In the genomic region with DNA sequence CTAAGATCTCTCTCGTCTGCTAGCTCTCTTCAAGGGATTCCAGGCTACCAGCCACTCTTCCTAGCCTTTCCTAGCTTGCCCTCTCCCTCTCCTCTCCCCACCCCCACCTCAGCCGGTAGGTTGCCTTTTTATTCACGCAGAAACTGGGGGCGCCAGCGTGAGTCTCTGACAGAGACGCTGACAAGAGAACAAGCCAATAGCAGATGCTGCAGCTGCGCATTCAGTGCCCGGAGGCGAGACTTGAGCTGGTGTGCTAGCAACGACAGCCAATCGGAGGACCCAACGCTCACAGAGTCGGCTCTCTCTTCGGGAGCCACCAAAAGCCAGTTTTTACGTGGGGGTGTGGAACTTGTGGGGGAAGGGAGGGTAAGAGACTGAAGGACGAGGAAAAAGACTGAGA, we compare ENCODE assay signal across 8 mouse cellular contexts. TPM values are rescaled to one million over a fixed set of nuclear protein-coding genes. Genes with fewer than 3 reads are reported as not detected.
A peak's percentile ranks its signal among the peaks of the same experiment; 100 is the strongest.
DNase-seq lines count a peak whose midpoint lies in the region; ATAC-seq lines count a peak whose summit lies in the region.

No protein-coding gene starts in this region.

- DNase-seq in CD8-positive naive resting alpha-beta T cell, adult 2 months (ENCODE audit: low read depth in 2 of 2, low spot score in 2 of 2), result peak; percentile 56 to 57
- DNase-seq in c-Kit-positive CD71-negative TER-119-negative erythroid progenitor cells, embryonic 14.5 days (ENCODE audit: low read depth), result peak; percentile 52
- DNase-seq in heart, postnatal 14 days, result peak; percentile 77 to 78
- DNase-seq in layer of hippocampus, adult 11-12 months (ENCODE audit: low spot score), result peak; percentile 89
- peak; percentile 84 to 88 for DNase-seq in lung, adult 18-20 months
- peak; percentile 83 for DNase-seq in testis, postnatal 14 days (ENCODE audit: low spot score)

- ATAC-seq in forebrain, embryonic 13.5 days, result peak; percentile 100
- peak; percentile 99 for ATAC-seq in neural tube, embryonic 15.5 days (ENCODE audit: low FRiP score)

- peak overlapping the region; percentile 67 for H3K4me2 ChIP-seq in forebrain, embryonic 13.5 days
- H3K4me2 ChIP-seq in neural tube, embryonic 15.5 days, result peak overlapping the region; percentile 62

- peaks cover 17% of the 10 kb centered on the region for H3K4me1 ChIP-seq in forebrain, embryonic 13.5 days
- H3K4me1 ChIP-seq in neural tube, embryonic 15.5 days, result peaks cover 4% of the 10 kb centered on the region; the same call in 1 of the 2 replicates

- H3K4me3 ChIP-seq in forebrain, embryonic 13.5 days, result peak overlapping the region; percentile 46
- H3K4me3 ChIP-seq in neural tube, embryonic 15.5 days (replicated peaks), result peak overlapping the region; percentile 48

- no peaks in the 10 kb centered on the region for H3K9me3 ChIP-seq in forebrain, embryonic 13.5 days (replicated peaks)
- no peaks in the 10 kb centered on the region for H3K9me3 ChIP-seq in neural tube, embryonic 15.5 days (replicated peaks)

- peak overlapping the region; percentile 71 for H3K9ac ChIP-seq in forebrain, embryonic 13.5 days
- H3K9ac ChIP-seq in neural tube, embryonic 15.5 days (replicated peaks), result peak overlapping the region; percentile 53

- WGBS in forebrain, embryonic 13.5 days, result 9% methylated on average over 16 of the region's 16 CpGs
- 16% methylated on average over 16 of the region's 16 CpGs for WGBS in neural tube, embryonic 15.5 days

- no peaks in the 10 kb centered on the region for H3K36me3 ChIP-seq in forebrain, embryonic 13.5 days (ENCODE audit: poor library complexity, severe bottlenecking)
- no peaks in the 10 kb centered on the region for H3K36me3 ChIP-seq in neural tube, embryonic 15.5 days

- no peaks in the 10 kb centered on the region for H3K27me3 ChIP-seq in forebrain, embryonic 13.5 days
- no peaks in the 10 kb centered on the region for H3K27me3 ChIP-seq in neural tube, embryonic 15.5 days (replicated peaks)

- intact Hi-C loops in heart, postnatal 14 days (cut with DNase I), result loop anchor here (10.0 kb wide), 1 partner anchor 58 kb away; no protein-coding TSS in a partner anchor

- peak overlapping the region; percentile 85 for H3K27ac ChIP-seq in forebrain, embryonic 13.5 days
- peak overlapping the region; percentile 86 for H3K27ac ChIP-seq in neural tube, embryonic 15.5 days (replicated peaks)

RNA-seq across cellular contexts. Expression of gene Arhgef9, which starts 30.3 kb away (rescaled TPM):
- polyA plus RNA-seq in forebrain, embryonic 13.5 days (2015; fragmentation: Nextera tagmentation; extraction: Ambion mirVana), result 29.3 and 33.6 TPM in 2 replicates
- 10 to 100 TPM; 15.0 to 18.1 TPM for total RNA-seq in heart, postnatal 14 days (2021)
- polyA plus RNA-seq in neural tube, embryonic 15.5 days (2015; fragmentation: Nextera tagmentation; extraction: Ambion mirVana), result 38.2 and 45.7 TPM in 2 replicates

Comparison
In these comparisons a context has a peak if more than half of its experiments do, and no peak if none do; other contexts are left out.
1. Peak in every context shown above with its lines: DNase-seq, ATAC-seq, H3K4me3 ChIP-seq and H3K27ac ChIP-seq.